Mouse (Mus musculus): Measurements from ENCODE around the gene Rce1.
"Not testable (repeated sequence)": the region's sequence is repeated elsewhere in the genome, so short reads cannot be mapped to it uniquely, and the experiment has no call there.

Gene Rce1

GRCm38 (mm10) chr19:4613464-4614304 lies 11.8 kb downstream of the Rce1 start:
- no peak for DNase-seq (ENCODE audit: low spot score in 2 of 2)

GRCm38 (mm10) chr19:4612181-4612961 lies 13.1 kb downstream of the Rce1 start:
- DNase-seq (ENCODE audit: low spot score in 2 of 2) = no peak

GRCm38 (mm10) chr19:4610109-4610508 lies 15.3 kb downstream of the Rce1 start:
- no peak for DNase-seq (ENCODE audit: low spot score in 2 of 2)

GRCm38 (mm10) chr19:4608511-4608910 lies 16.9 kb downstream of the Rce1 start:
- DNase-seq (ENCODE audit: low spot score in 2 of 2) = no peak

GRCm38 (mm10) chr19:4607406-4607805 lies 18.0 kb downstream of the Rce1 start:
- DNase-seq (ENCODE audit: low spot score in 2 of 2) = no peak

GRCm38 (mm10) chr19:4605654-4606053 lies 19.8 kb downstream of the Rce1 start:
- DNase-seq (ENCODE audit: low spot score in 2 of 2) = no peak

GRCm38 (mm10) chr19:4603801-4604723 lies 21.4 kb downstream of the Rce1 start:
- no peak for DNase-seq (ENCODE audit: low spot score in 2 of 2)

- DNase-seq (ENCODE audit: low spot score in 2 of 2) = no peak
Measured at GRCm38 (mm10) chr19:4602459-4602858, 23.0 kb downstream of the Rce1 start.

GRCm38 (mm10) chr19:4596071-4596470 lies 29.4 kb downstream of the Rce1 start:
- no peak for DNase-seq (ENCODE audit: low spot score in 2 of 2)

GRCm38 (mm10) chr19:4593792-4594522 lies 31.5 kb downstream of the Rce1 start:
- DNase-seq (ENCODE audit: low spot score in 2 of 2) = no peak

GRCm38 (mm10) chr19:4590025-4590424 lies 35.4 kb downstream of the Rce1 start:
- no peak for DNase-seq (ENCODE audit: low spot score in 2 of 2)

GRCm38 (mm10) chr19:4589081-4589480 lies 36.4 kb downstream of the Rce1 start:
- no peak for DNase-seq (ENCODE audit: low spot score in 2 of 2)

- DNase-seq (ENCODE audit: low spot score in 2 of 2) = no peak
Measured at GRCm38 (mm10) chr19:4588430-4588829, 37.0 kb downstream of the Rce1 start.

GRCm38 (mm10) chr19:4587426-4587825 lies 38.0 kb downstream of the Rce1 start:
- no peak for DNase-seq (ENCODE audit: low spot score in 2 of 2)

GRCm38 (mm10) chr19:4586783-4587182 lies 38.7 kb downstream of the Rce1 start:
- DNase-seq (ENCODE audit: low spot score in 2 of 2) = not testable (repeated sequence)

- DNase-seq (ENCODE audit: low spot score in 2 of 2) = no peak
Measured at GRCm38 (mm10) chr19:4583856-4584255, 41.6 kb downstream of the Rce1 start.

- DNase-seq (ENCODE audit: low spot score in 2 of 2) = no peak
Measured at GRCm38 (mm10) chr19:4579296-4579695, 46.1 kb downstream of the Rce1 start.

- DNase-seq (ENCODE audit: low spot score in 2 of 2) = no peak
Measured at GRCm38 (mm10) chr19:4578799-4579198, 46.6 kb downstream of the Rce1 start.

- no peak for DNase-seq (ENCODE audit: low spot score in 2 of 2)
Measured at GRCm38 (mm10) chr19:4573241-4573640, 52.2 kb downstream of the Rce1 start.
